Mouse (Mus musculus) heart, adult 11 months (tissue): Measurements from ENCODE around the gene Plxdc2.
"Not testable (repeated sequence)": the region's sequence is repeated elsewhere in the genome, so short reads cannot be mapped to it uniquely, and the experiment has no call there.

Experiments
- DNase-seq: peaks from one replicate; pipeline ENCODE4 v3.0.0; 2022

The Plxdc2 gene

DNA sequence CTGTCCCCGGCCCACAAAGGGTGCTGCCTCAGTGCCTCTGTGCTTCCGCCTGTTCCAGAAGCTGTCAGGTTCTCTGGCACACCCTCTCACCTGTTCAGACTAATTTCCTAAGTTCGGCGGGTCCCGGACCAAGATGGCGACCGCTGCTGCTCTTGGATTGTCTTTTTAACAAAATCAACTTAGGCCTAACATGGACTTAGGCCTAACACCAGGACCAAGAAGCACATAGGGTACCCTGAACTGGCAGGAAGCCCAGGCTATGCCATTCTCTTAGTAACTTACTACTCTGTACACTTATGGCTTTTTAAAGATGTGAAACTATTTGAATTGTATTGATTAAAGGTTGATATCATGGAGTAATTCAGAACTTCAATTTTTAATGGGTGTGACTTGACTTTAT is 413.0 kb downstream of the Plxdc2 start:
- DNase-seq: not testable (repeated sequence)

DNA sequence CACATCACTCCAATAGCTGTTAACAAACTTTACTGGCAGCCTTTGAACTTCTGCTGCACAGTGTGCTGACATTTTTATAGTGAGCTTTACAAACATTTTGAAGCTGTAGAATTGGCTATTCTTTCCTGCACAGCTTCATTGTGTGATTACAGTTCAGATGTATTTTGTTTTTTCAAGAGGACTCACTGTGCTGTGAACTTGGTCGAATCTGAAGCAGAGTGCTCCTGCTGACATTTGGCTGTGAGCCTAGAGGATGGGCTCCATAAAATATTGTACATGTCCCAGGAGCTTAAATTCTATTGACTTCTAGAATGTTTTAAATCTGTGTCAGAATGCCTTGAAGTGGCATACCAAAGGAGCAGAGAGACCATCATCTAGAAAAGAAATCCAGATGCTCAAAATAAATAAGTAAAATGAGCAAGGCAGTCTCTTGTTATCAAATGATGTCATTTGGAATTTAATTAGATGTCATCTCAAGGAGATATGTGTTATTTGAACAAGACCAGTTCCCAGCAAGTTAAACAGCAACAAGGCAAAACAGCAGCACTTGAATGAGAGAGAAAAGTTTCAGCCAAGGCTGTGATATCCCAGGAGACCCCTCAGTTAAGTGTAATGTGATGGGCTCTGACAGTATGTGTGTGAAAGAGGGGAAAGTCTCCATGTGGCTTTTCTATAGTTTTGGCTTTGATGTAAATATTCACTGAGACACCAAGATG is 417.5 kb downstream of the Plxdc2 start:
- no peak for DNase-seq

DNA sequence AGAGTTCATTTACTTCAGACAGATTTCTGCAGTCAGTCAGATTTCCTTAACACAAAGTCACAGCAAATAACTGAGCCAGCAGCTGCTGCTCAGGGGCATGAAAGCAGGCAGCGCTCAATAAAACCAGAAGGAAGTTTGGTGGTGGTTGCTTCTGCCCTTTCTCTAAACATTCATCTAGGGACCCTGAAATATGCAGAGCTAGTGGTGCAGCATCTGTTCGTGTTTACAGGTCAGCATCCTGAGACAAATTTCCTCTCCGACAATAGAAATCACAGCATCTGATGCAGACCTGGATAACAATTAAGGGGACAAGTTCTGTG is 418.0 kb downstream of the Plxdc2 start:
- DNase-seq: no peak

DNA sequence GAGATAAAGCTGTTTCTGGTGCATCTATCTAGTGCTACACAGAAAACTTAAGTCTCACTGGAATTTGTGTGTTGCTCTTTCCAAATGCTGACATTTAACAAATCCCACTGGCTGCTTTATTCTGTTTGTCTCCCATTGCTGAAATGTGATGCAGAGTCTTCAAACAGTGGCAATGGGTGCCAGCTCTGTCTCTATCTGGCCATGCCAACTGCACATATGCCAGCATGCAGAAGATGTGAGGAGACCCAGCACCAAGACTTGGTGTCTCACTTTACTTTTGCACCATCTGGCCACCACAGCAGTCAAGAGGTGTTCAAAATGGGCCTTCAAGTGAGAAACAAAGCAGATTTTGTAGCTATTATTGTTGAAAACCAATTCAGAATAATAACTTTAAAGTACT is 439.2 kb downstream of the Plxdc2 start:
- DNase-seq: no peak
